13 mouse cellular contexts compared by ENCODE assay signal in genomic region chr4:58196795-58197194, GRCm38 (mm10). TPM values are rescaled to one million over a fixed set of nuclear protein-coding genes. Genes with fewer than 3 reads are reported as not detected.
DNase-seq lines count a peak whose midpoint lies in the region; ATAC-seq and TF ChIP-seq lines count a peak whose summit lies in the region.
"Had no signal": no experiment of that assay in that cellular context is flagged by ENCODE, and none has a peak within 500 bp of the region (broad histone marks: within the 10 kb centered on the region; RNA-seq: fewer than 3 reads in every experiment).

No protein-coding gene starts in this region.

- H3K4me1 ChIP-seq in embryonic facial prominence, embryonic 14.5 days (ENCODE audit: control insufficient read depth, insufficient read depth, low read length) = peaks cover 4% of the 10 kb centered on the region; the same call in 1 of the 2 replicates
- 0 out of 2 replicates have a peak, but pooled peaks cover 6% of the 10 kb centered on the region for H3K4me1 ChIP-seq in embryonic facial prominence, embryonic 10.5 days
- no peaks in the 10 kb centered on the region for H3K4me1 ChIP-seq in testis, adult 2 months (ENCODE audit: control insufficient read depth, insufficient read depth, low read length)
- peaks cover 3% of the 10 kb centered on the region; the same call in 1 of the 2 replicates for H3K4me1 ChIP-seq in intestine, embryonic 16.5 days (ENCODE audit: control insufficient read depth, insufficient read depth, low read length)
- no peaks in the 10 kb centered on the region for H3K4me1 ChIP-seq in midbrain, embryonic 10.5 days
- H3K4me1 ChIP-seq: liver, embryonic 15.5 days had no signal

- ATAC-seq in embryonic facial prominence, embryonic 14.5 days (ENCODE audit: low read depth) = no peak
- no peak for ATAC-seq in intestine, embryonic 16.5 days
- ATAC-seq: forebrain, embryonic 14.5 days; intestine, postnatal 0 days had no signal

- TF ChIP-seq POLR2A in testis, adult 2 months (IDR thresholded peaks at IDR 0.05; ENCODE audit: control insufficient read depth, low read depth, low read length) = no peak

- no peak for TF ChIP-seq CTCF in testis, adult 2 months (IDR thresholded peaks at IDR 0.05; ENCODE audit: control insufficient read depth, insufficient read depth, insufficient replicate concordance, low read depth, low read length)

- peak; percentile 61 for DNase-seq in embryonic facial prominence, embryonic 14.5 days (ENCODE audit: low spot score)
- no peak for DNase-seq in embryonic facial prominence, embryonic 10.5 days (ENCODE audit: low spot score)
- no peak for DNase-seq in testis, postnatal 10 days (ENCODE audit: low spot score)
- peak; percentile 56 for DNase-seq in kidney, adult 9 months
- no peak for DNase-seq in layer of hippocampus, adult 18-20 months (ENCODE audit: low spot score in 2 of 2)
- DNase-seq in midbrain, embryonic 10.5 days (ENCODE audit: low spot score) = no peak
- DNase-seq: right cerebral cortex, postnatal 14 days had no signal

- peaks cover 7% of the 10 kb centered on the region; the same call in 1 of the 2 replicates for H3K9me3 ChIP-seq in embryonic facial prominence, embryonic 14.5 days (ENCODE audit: control insufficient read depth, low read length)
- H3K9me3 ChIP-seq in embryonic facial prominence, embryonic 10.5 days = no peaks in the 10 kb centered on the region
- peaks cover 5% of the 10 kb centered on the region for H3K9me3 ChIP-seq in intestine, embryonic 16.5 days (ENCODE audit: control insufficient read depth, low read length)
- H3K9me3 ChIP-seq in midbrain, embryonic 10.5 days (replicated peaks) = no peaks in the 10 kb centered on the region
- H3K9me3 ChIP-seq: liver, embryonic 15.5 days had no signal

- WGBS in embryonic facial prominence, embryonic 14.5 days = 58% methylated on average over 4 of the region's 4 CpGs
- 83% methylated on average over 4 of the region's 4 CpGs for WGBS in embryonic facial prominence, embryonic 10.5 days
- 68% methylated on average over 4 of the region's 4 CpGs for WGBS in intestine, embryonic 16.5 days
- 86% methylated on average over 4 of the region's 4 CpGs for WGBS in midbrain, embryonic 10.5 days

- no peaks in the 10 kb centered on the region for H3K27me3 ChIP-seq in embryonic facial prominence, embryonic 14.5 days (replicated peaks; ENCODE audit: control insufficient read depth, insufficient read depth, low read length)
- no peaks in the 10 kb centered on the region for H3K27me3 ChIP-seq in embryonic facial prominence, embryonic 10.5 days (replicated peaks; ENCODE audit: low read depth, poor library complexity, severe bottlenecking)
- no peaks in the 10 kb centered on the region for H3K27me3 ChIP-seq in testis, adult 2 months (ENCODE audit: control insufficient read depth, insufficient read depth, low read length)
- H3K27me3 ChIP-seq in intestine, embryonic 16.5 days (replicated peaks; ENCODE audit: control insufficient read depth, insufficient read depth, low read length) = no peaks in the 10 kb centered on the region
- no peaks in the 10 kb centered on the region for H3K27me3 ChIP-seq in midbrain, embryonic 10.5 days (ENCODE audit: low read depth, poor library complexity, severe bottlenecking)
- H3K27me3 ChIP-seq: liver, embryonic 15.5 days had no signal

- H3K27ac ChIP-seq in embryonic facial prominence, embryonic 14.5 days (replicated peaks; ENCODE audit: low read depth, low read length) = no peak overlapping the region
- no peak overlapping the region for H3K27ac ChIP-seq in embryonic facial prominence, embryonic 10.5 days (replicated peaks)
- H3K27ac ChIP-seq in testis, adult 2 months (ENCODE audit: control insufficient read depth, insufficient read depth, low read depth, low read length) = 0 out of 2 replicates have a peak overlapping the region, but pooled peaks have one; percentile 39
- no peak overlapping the region for H3K27ac ChIP-seq in intestine, embryonic 16.5 days (ENCODE audit: low read length)
- H3K27ac ChIP-seq in midbrain, embryonic 10.5 days (replicated peaks) = no peak overlapping the region
- H3K27ac ChIP-seq: liver, embryonic 15.5 days had no signal

- H3K4me3 ChIP-seq in embryonic facial prominence, embryonic 14.5 days (ENCODE audit: low read depth, low read length) = no peak overlapping the region
- no peak overlapping the region for H3K4me3 ChIP-seq in embryonic facial prominence, embryonic 10.5 days
- H3K4me3 ChIP-seq in testis, adult 2 months (ENCODE audit: control insufficient read depth, low read depth, low read length) = no peak overlapping the region
- H3K4me3 ChIP-seq in intestine, embryonic 16.5 days (ENCODE audit: low read length) = no peak overlapping the region
- no peak overlapping the region for H3K4me3 ChIP-seq in midbrain, embryonic 10.5 days
- H3K4me3 ChIP-seq: liver, embryonic 15.5 days; myocyte had no signal

- H3K36me3 ChIP-seq in embryonic facial prominence, embryonic 14.5 days (ENCODE audit: control insufficient read depth, insufficient read depth, low read length) = 0 out of 2 replicates have a peak, but pooled peaks cover 7% of the 10 kb centered on the region
- H3K36me3 ChIP-seq in embryonic facial prominence, embryonic 10.5 days (replicated peaks) = no peaks in the 10 kb centered on the region
- H3K36me3 ChIP-seq in testis, adult 2 months (ENCODE audit: control insufficient read depth, insufficient read depth, low read length) = no peaks in the 10 kb centered on the region
- no peaks in the 10 kb centered on the region for H3K36me3 ChIP-seq in intestine, embryonic 16.5 days (ENCODE audit: control insufficient read depth, insufficient read depth, low read length)
- H3K36me3 ChIP-seq in midbrain, embryonic 10.5 days = no peaks in the 10 kb centered on the region
- H3K36me3 ChIP-seq: liver, embryonic 15.5 days had no signal

- no peak overlapping the region for H3K4me2 ChIP-seq in embryonic facial prominence, embryonic 14.5 days (ENCODE audit: low read depth, low read length)
- H3K4me2 ChIP-seq in intestine, embryonic 16.5 days (ENCODE audit: low read depth, low read length) = no peak overlapping the region
- H3K4me2 ChIP-seq: liver, embryonic 15.5 days had no signal

- no peak overlapping the region for H3K9ac ChIP-seq in embryonic facial prominence, embryonic 14.5 days (ENCODE audit: low read depth, low read length)
- H3K9ac ChIP-seq in intestine, embryonic 16.5 days (ENCODE audit: low read depth, low read length) = no peak overlapping the region
- H3K9ac ChIP-seq: liver, embryonic 15.5 days had no signal

RNA-seq across cellular contexts. Expression of gene Svep1, which starts 9.9 kb away (rescaled TPM):
- polyA plus RNA-seq in embryonic facial prominence, embryonic 14.5 days (2014; fragmentation: Nextera tagmentation; extraction: Ambion mirVana) = 10.6 and 12.1 TPM in 2 replicates
- polyA plus RNA-seq in embryonic facial prominence, embryonic 10.5 days (2016; fragmentation: Nextera tagmentation; extraction: Ambion mirVana) = 3.2 and 3.3 TPM in 2 replicates
- polyA plus RNA-seq in testis, adult 2 months (2012; rRNA removed) = 0.74 and 0.82 TPM in 2 replicates
- total RNA-seq in layer of hippocampus, adult 18-20 months (2021) = under 1 TPM; 0.45 to 0.86 TPM
- 5.2 and 5.5 TPM in 2 replicates for polyA plus RNA-seq in intestine, embryonic 16.5 days (2015; fragmentation: Nextera tagmentation; extraction: Ambion mirVana)
- 1.8 and 2.7 TPM in 2 replicates for polyA plus RNA-seq in midbrain, embryonic 10.5 days (2016; fragmentation: Nextera tagmentation; extraction: Ambion mirVana)

Comparison
In these comparisons a context has a peak if more than half of its experiments do, and no peak if none do; other contexts are left out.
1. DNase-seq: peak in embryonic facial prominence, embryonic 14.5 days (single experiment) and kidney, adult 9 months (single experiment); none in embryonic facial prominence, embryonic 10.5 days (single experiment), testis, postnatal 10 days (single experiment), layer of hippocampus, adult 18-20 months (0 of 2) and midbrain, embryonic 10.5 days (single experiment).